Mouse (Mus musculus) embryonic facial prominence, embryonic 10.5 days (tissue): Measurements from ENCODE around the gene Ccnb3. TPM values are rescaled to one million over a fixed set of nuclear protein-coding genes. Genes with fewer than 3 reads are reported as not detected.
"Not testable (repeated sequence)": the region's sequence is repeated elsewhere in the genome, so short reads cannot be mapped to it uniquely, and the experiment has no call there.

Source experiments
- DNase-seq: peaks from one replicate; pipeline ENCODE4 v3.0.0-alpha.2; 2017; ENCODE audit warnings: low spot score
- H3K27ac ChIP-seq: fragments of 300-500 bp; sonication (generic); replicated peaks from 2 replicates; pipeline ENCODE4 v1.5.1; 2016; ENCODE audit warnings: mild to moderate bottlenecking
- H3K27me3 ChIP-seq: fragments of 300-500 bp; sonication (generic); replicated peaks from 2 replicates; pipeline ENCODE4 v1.6.1; 2016; ENCODE audit warnings: low read depth, mild to moderate bottlenecking; ENCODE audit not compliant: poor library complexity, severe bottlenecking
- H3K36me3 ChIP-seq: fragments of 300-500 bp; sonication (generic); replicated peaks from 2 replicates; pipeline ENCODE4 v1.6.1; 2016; ENCODE audit warnings: mild to moderate bottlenecking, moderate library complexity
- H3K4me1 ChIP-seq: fragments of 300-500 bp; sonication (generic); 2 replicates; pipeline ENCODE4 v1.6.1; 2016
- H3K4me3 ChIP-seq: fragments of 300-500 bp; sonication (generic); 2 replicates; pipeline ENCODE4 v1.5.1; 2016; ENCODE audit warnings: mild to moderate bottlenecking, moderate library complexity
- H3K9me3 ChIP-seq: fragments of 300-500 bp; sonication (generic); 2 replicates; pipeline ENCODE4 v1.6.1; 2016; ENCODE audit warnings: mild to moderate bottlenecking
- WGBS: fragments of 180-500 bp; shearing (Covaris S2); methylation state at CpG from one replicate; pipeline ENCODE4 v1.1.7; 2016; 5-methylcytosine and 5-hydroxymethylcytosine counted together
- polyA plus RNA-seq: library from polyadenylated mRNA; unstranded; fragments of >200 nt; fragmentation: Nextera tagmentation; extraction: Ambion mirVana; gene quantifications from 2 replicates; pipeline ENCODE4 v1.2.1, GENCODE M21; 2016

The Ccnb3 gene
- 0.10 and 0.12 TPM in 2 replicates for polyA plus RNA-seq

- Histone ChIP-seq H3K27ac (no peak within 1 kb of the TSS), H3K9me3 (no peaks in the 10 kb centered on the region), H3K36me3 (no peaks in the 10 kb centered on the region), H3K4me1 (no peaks in the 10 kb centered on the region), H3K4me3 (no peak within 1 kb of the TSS), H3K27me3 (no peaks in the 10 kb centered on the region)
- DNase-seq: no peak
- WGBS: 94% methylated on average over 19 of the region's 19 CpGs
Measured at GRCm38 (mm10) chrX:7041519-7041918, at the start of gene Ccnb3. Gene Ccnb3 (minus strand): TSS chrX:7041619.

DNA sequence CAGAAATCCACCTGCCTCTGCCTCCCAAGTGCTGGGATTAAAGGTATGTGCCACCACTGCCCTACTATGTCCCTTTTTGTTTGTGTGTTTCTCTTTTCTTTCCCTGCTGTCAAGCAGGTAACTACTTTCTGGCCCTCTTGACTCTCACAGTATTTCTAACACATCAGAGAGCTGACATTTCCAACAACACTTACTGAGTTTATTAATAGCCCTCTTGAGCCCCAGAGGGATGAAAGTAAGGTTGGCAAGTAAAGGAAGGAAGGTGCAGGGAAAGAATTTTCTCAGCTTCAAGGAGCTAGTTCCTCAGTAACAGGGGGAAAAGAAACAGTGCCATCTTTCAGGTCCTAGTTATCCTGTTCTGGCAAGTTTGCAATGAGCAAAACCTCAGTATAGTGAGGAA lies 48.9 kb upstream of the Ccnb3 start:
- H3K27ac ChIP-seq: no peak overlapping the region
- no peaks in the 10 kb centered on the region for H3K4me1 ChIP-seq

GRCm38 (mm10) chrX:7085878-7086277 lies 44.5 kb upstream of the Ccnb3 start:
- Histone ChIP-seq H3K36me3 (no peaks in the 10 kb centered on the region), H3K4me3 (no peak overlapping the region), H3K4me1 (no peaks in the 10 kb centered on the region), H3K9me3 (no peaks in the 10 kb centered on the region), H3K27me3 (no peaks in the 10 kb centered on the region), H3K27ac (no peak overlapping the region)
- WGBS: 80% methylated on average over 1 of the region's 1 CpGs
- DNase-seq: no peak

More for the DNA sequence above, 48.9 kb upstream of the Ccnb3 start:
- Histone ChIP-seq H3K27me3 (no peaks in the 10 kb centered on the region), H3K4me3 (no peak overlapping the region), H3K36me3 (no peaks in the 10 kb centered on the region), H3K9me3 (no peaks in the 10 kb centered on the region)
- DNase-seq: no peak

DNA sequence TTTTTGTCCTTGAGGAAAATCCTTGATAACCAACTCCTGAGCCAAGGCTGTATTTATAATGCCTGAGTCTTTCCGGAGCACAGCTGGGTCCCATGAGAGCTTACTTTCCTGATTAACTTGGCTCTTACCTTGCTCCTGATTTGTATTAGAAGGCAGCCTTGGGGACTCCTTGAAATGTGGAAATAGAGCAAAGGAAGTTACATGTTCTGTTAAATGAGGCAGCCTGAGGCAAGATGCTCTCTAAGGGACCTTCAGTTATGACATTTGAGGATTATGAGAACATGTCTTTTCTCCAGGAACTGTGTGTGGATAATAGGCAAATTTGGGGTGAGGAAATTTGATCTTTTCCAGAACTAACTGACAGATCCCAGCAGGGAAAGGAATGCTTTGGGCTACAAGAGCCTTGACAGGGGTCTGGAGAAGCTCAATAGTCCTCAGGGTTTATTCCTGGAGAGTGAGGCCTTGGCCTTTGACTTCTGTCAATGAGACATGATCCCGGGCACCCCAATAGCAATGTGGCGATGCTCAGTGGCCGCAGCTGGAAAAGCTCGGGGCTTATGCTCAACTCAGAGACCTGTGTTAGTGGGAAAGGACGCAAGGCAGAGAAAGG lies 38.5 kb upstream of the Ccnb3 start:
- Histone ChIP-seq H3K4me1 (no peaks in the 10 kb centered on the region), H3K27me3 (no peaks in the 10 kb centered on the region), H3K27ac (no peak overlapping the region), H3K36me3 (no peaks in the 10 kb centered on the region), H3K4me3 (no peak overlapping the region), H3K9me3 (no peaks in the 10 kb centered on the region)
- DNase-seq: peak; percentile 42
- WGBS: 44% methylated on average over 6 of the region's 6 CpGs

GRCm38 (mm10) chrX:7068002-7068401 lies 26.6 kb upstream of the Ccnb3 start:
- no peak overlapping the region for H3K4me3 ChIP-seq
- H3K27me3 ChIP-seq: no peaks in the 10 kb centered on the region
- WGBS: 83% methylated on average over 2 of the region's 2 CpGs
- no peak for DNase-seq
- peaks cover 15% of the 10 kb centered on the region for H3K9me3 ChIP-seq
- H3K36me3 ChIP-seq: no peaks in the 10 kb centered on the region
- H3K4me1 ChIP-seq: no peaks in the 10 kb centered on the region
- no peak overlapping the region for H3K27ac ChIP-seq

- H3K27ac ChIP-seq: no peak within 1 kb of the TSS
- no peak for DNase-seq
- H3K36me3 ChIP-seq: no peaks in the 10 kb centered on the region
- no peaks in the 10 kb centered on the region for H3K27me3 ChIP-seq
- H3K4me3 ChIP-seq: no peak within 1 kb of the TSS
- H3K4me1 ChIP-seq: no peaks in the 10 kb centered on the region
- 92% methylated on average over 1 of the region's 1 CpGs for WGBS
- peaks cover 12% of the 10 kb centered on the region for H3K9me3 ChIP-seq
Measured at GRCm38 (mm10) chrX:7067219-7067618, 25.8 kb upstream of the Ccnb3 start, which contains the start of gene Akap4. Gene Akap4 (plus strand): TSS chrX:7067519.

DNA sequence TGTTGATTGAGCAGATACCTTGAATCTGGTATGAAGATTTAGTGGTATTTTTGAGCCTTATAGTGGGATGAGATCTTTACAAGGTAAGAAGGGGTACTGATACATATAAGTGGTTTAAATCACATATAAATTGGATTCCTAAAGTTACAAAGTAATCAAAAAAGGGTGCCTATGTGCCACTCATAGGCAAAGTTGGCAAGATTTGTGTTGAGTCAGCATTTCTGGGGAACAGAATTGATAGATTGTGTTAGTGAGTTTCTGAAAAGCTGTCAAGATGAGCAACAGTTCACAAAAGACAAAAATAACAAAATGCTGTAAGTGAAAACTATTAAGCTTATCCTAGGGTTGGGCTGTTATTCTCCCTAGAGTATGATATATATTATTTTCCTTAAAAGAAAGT lies 22.7 kb upstream of the Ccnb3 start:
- Histone ChIP-seq H3K36me3 (no peaks in the 10 kb centered on the region), H3K9me3 (no peaks in the 10 kb centered on the region), H3K4me3 (no peak overlapping the region), H3K4me1 (no peaks in the 10 kb centered on the region), H3K27ac (no peak overlapping the region), H3K27me3 (no peaks in the 10 kb centered on the region)
- DNase-seq: no peak

- Histone ChIP-seq H3K4me1 (no peaks in the 10 kb centered on the region), H3K36me3 (no peaks in the 10 kb centered on the region), H3K4me3 (no peak overlapping the region), H3K27me3 (no peaks in the 10 kb centered on the region), H3K9me3 (no peaks in the 10 kb centered on the region), H3K27ac (no peak overlapping the region)
- 80% methylated on average over 2 of the region's 2 CpGs for WGBS
- no peak for DNase-seq
Measured at GRCm38 (mm10) chrX:7057634-7058033, 16.2 kb upstream of the Ccnb3 start.

DNA sequence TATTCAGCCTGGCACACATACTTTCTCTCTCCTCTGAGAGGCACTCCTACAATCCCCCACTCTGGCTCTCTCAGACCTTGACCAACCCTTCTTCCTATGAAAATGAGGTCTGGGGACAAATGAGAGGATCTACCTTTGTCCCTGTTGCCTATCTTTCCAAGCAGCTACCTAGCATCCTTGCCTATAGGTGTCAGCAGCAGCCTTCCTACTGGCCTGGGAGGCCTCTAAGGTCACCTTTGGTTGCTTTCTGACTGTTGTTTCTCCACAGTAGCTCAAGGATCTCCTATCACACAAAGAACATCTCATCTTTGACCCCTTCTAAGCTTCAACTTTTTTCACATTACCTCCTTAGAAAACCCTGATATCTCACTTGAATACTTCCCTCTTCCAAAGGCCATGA lies 15.6 kb upstream of the Ccnb3 start:
- H3K4me3 ChIP-seq: no peak overlapping the region
- H3K27me3 ChIP-seq: no peaks in the 10 kb centered on the region
- no peak overlapping the region for H3K27ac ChIP-seq
- DNase-seq: no peak
- no peaks in the 10 kb centered on the region for H3K9me3 ChIP-seq
- no peaks in the 10 kb centered on the region for H3K36me3 ChIP-seq
- H3K4me1 ChIP-seq: no peaks in the 10 kb centered on the region

GRCm38 (mm10) chrX:6983916-6984315 lies 57.5 kb downstream of the Ccnb3 start:
- not testable (repeated sequence) for H3K27me3 ChIP-seq, H3K27ac ChIP-seq, H3K4me1 ChIP-seq, H3K4me3 ChIP-seq, H3K36me3 ChIP-seq, H3K9me3 ChIP-seq, DNase-seq
- WGBS: 77% methylated on average over 4 of the region's 4 CpGs

GRCm38 (mm10) chrX:6971956-6972355 lies 69.5 kb downstream of the Ccnb3 start:
- DNase-seq: no peak
- Histone ChIP-seq H3K9me3 (no peaks in the 10 kb centered on the region), H3K4me3 (no peak overlapping the region), H3K36me3 (no peaks in the 10 kb centered on the region), H3K27ac (no peak overlapping the region), H3K4me1 (no peaks in the 10 kb centered on the region), H3K27me3 (no peaks in the 10 kb centered on the region)
- WGBS: 68% methylated on average over 1 of the region's 1 CpGs

GRCm38 (mm10) chrX:6968598-6968997 lies 72.8 kb downstream of the Ccnb3 start:
- Histone ChIP-seq H3K9me3 (no peaks in the 10 kb centered on the region), H3K4me3 (no peak overlapping the region), H3K4me1 (no peaks in the 10 kb centered on the region), H3K36me3 (no peaks in the 10 kb centered on the region), H3K27ac (no peak overlapping the region), H3K27me3 (no peaks in the 10 kb centered on the region)
- DNase-seq: no peak
- 83% methylated on average over 3 of the region's 3 CpGs for whole genome bisulfite sequencing
